Mouse (Mus musculus) heart, adult 9 months (tissue): ENCODE results near the gene Tmem221.

Source experiments
- DNase-seq, 2 experiments: peaks; one replicate each; pipeline ENCODE4 v3.0.0; 2022; ENCODE audit warnings: low spot score in 2 of 2

Gene Tmem221

GRCm38 (mm10) chr8:71579009-71579408, 20.3 kb upstream of the Tmem221 start:
- no peak for DNase-seq

GRCm38 (mm10) chr8:71577856-71578387, 19.3 kb upstream of the Tmem221 start:
- DNase-seq, result no peak

GRCm38 (mm10) chr8:71575020-71575419, 16.3 kb upstream of the Tmem221 start:
- no peak for DNase-seq

DNA sequence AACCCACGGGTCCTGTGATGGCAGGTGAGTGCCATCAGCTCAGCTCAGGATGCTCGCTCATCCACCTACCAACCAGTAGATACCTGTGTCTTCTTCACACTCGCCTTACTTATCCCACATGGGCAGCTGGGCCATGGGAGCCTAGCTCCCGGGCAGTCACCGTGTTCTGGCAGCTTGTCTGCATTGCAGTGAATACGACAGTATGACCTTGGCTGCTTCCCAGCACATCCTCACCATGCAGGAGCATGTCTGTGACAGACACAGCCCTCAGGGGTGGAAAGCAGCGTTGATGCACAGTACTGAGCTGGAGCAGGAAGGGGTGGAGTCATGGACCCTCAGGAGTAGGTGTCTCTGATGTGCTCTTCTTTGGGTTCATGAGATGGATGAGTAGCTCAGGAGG, 15.8 kb upstream of the Tmem221 start:
- no peak for DNase-seq

DNA sequence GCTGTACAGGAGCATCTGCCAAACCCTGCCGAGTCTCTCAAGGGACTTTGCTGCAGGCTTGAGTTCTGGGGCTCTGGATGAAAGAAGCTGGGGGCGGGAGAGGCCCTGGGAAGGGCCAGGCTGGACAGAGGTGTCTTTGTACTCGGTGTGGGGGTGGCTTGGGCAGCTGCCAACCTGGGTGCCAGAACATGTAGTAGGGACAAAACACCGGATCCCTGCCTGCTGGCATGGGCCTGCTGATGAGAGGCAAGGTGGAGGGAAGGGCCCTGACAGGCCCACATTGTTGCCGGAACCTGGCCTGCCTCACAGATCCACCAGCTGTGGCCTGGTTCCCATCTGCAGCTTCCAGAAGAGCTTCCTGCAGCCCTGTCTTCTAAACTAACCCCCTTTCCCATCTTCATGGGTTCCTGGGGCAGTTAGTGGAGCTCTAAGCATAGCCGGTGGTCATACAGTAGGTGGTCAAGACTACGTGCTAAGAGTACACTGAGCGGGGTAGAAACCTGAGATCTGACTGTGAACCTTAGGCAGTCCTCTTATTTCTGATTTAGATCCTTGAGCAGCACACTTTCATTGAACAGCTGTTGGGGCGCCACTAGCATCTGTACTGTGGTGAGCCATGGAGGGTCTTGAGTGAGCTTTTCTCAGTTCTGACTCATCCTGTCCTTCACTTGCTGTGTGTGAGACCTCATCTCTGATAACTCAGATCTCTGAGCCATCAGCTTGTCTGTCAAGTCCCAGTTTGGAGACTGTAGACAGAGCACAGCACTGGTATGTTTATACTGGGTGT, 14.4 kb upstream of the Tmem221 start:
- peak; percentile 69 to 81 for DNase-seq

GRCm38 (mm10) chr8:71572077-71572476, 13.4 kb upstream of the Tmem221 start:
- DNase-seq, result no peak

- DNase-seq, result peak; percentile 90 to 92
Observed at GRCm38 (mm10) chr8:71570291-71570954, 11.8 kb upstream of the Tmem221 start.

DNA sequence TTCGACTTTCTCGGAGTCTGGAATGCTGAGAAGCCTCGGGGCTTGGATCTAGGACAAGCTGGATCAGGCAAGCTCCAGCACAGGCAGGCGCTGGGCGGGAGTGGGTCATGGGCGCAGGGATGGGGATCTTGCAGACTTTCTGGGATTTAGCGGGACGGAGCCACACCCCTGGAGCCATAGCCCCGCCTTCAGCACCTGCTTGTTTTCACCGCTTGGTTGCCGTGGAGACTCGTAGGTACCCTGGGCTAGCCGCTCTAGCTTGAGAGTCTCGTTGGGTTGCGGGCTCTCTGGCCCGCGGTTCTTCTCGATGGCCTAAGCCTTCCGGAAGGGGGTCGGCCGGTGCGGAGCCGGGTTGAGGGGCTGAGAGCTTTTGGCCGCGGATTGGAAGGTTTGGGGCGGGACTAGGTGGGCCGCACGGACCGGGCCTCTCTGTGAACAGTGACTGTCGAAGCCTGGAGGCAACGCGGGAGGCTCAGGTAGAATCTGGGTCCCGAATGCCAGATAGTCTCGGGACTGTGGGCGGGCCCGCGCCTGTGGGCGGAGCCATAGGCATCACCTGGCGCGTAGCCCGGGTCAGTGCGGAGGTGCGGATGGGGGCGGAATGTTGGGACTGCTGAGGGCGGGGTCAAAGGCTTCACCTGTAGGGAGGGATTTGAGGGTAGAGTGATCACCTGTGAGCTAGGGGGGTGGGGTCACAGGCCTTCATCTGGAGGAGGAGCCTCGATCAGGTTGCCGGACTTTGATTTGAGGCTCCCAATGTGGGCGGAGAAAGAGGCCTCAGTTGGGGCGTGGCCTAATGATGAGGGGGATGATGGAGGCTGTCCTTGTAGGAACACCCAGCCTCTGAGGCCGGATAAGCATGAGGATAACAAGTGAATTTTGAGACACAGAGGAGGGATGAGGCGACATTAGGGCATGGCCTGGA, 11.0 kb upstream of the Tmem221 start:
- peak; percentile 85 to 89 for DNase-seq

- no peak for DNase-seq
Observed at GRCm38 (mm10) chr8:71568941-71569340, 10.3 kb upstream of the Tmem221 start.

DNA sequence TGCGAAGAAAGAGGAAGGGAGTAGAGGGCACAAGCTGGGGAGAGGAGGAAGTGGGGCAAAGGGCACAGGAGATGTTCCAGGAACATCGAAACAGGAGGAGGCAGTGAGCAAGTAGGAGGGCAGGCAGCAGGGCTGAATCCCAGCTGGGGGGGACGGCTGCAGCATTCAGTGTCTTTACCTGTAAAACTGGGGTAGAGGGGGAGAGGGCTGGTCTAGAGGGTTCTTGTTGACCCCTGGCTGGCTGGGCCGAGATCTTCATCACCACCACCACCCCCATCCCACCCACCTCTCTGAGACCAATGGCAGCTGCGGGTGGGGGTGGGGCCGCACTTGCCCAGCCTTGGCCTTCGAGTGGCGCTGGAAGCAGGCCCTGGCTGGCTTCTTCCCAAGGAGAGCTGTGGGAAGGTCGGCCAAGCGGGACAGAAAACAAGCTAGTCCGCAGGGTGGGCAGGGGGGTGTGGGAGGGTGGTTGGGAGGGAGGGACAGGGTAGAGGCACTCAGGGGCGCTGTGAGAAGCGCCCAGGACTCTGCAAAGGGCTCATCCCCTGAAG, 9.8 kb upstream of the Tmem221 start, which contains the start of gene Slc27a1:
Gene Slc27a1 (plus strand): TSS at position 496 of the 551 bp plus-strand sequence.
- DNase-seq, result peak; percentile 74 to 84

DNA sequence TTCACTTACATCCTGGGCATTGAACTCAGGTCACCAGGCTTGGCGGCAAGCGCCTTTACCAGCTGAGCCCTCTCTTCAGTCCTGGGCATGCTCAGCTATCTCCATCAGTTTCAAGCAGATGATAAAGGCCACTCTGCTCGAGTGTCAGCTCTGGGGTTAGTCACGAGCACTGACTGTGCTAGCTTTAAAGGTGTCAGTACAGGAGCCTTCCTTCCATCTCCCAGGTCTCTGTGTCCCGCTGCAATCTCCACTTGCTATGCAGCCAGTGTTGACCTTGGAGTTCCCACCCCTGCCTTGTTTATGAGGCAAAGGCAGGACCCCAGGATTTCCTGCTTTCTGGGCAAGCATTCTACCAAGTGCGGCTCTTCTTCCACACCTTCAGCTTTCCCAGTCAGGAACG, 8.9 kb upstream of the Tmem221 start:
- DNase-seq, result no peak

- DNase-seq, result no peak
Observed at GRCm38 (mm10) chr8:71566501-71566900, 7.8 kb upstream of the Tmem221 start, which contains the start of gene Nxnl1. Gene Nxnl1, minus strand, starts transcription at chr8:71566601.

GRCm38 (mm10) chr8:71563992-71564391, 5.3 kb upstream of the Tmem221 start:
- DNase-seq, result no peak

- DNase-seq, result peak; percentile 63 to 78
Observed at GRCm38 (mm10) chr8:71562751-71563150, 4.1 kb upstream of the Tmem221 start.

DNA sequence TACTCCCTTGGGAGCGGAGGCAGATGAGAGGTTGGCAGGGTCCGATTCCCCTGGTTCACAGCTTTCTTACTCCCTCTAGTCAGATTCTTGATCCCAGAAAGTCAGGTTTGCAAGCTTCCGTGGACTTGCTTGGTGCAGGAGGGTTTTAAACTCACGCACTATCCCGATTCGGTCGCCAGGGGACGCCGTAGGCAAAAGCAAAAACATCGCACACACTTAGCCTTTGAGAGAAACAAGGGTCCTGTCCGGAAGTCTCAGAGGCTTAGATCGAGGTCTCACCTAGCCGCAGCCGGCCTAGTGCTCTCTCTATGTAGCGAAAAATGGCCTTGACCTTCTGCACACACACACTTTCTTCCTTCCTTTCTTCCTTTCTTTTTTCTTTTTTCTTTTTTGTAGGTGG, 2.7 kb upstream of the Tmem221 start:
- peak in 1 of 2 experiments; percentile 44 for DNase-seq

DNA sequence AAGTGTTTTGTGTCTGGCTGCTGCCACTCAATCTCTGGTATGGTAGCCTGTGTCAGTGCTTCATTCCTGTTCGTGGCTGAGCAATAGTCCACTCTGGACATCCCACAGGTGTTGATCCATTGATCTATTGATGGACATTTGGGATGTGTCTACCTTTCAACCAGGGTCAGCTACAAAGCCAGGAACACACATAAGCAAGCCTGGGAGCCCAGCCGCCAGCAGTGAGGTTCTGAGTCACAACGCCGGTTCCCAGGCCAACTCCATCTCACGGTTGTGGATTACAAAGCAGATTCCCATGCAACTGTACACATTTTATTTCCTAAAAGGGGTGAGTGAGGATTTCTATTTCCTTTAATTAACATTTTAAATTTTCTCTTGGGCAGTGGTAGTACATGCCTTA, 2.1 kb upstream of the Tmem221 start:
- no peak for DNase-seq

- no peak for DNase-seq
Observed at GRCm38 (mm10) chr8:71560071-71560470, 1.4 kb upstream of the Tmem221 start.

- peak; percentile 47 to 55 for DNase-seq
Observed at GRCm38 (mm10) chr8:71558958-71559690, 453 bp upstream of the Tmem221 start.

DNA sequence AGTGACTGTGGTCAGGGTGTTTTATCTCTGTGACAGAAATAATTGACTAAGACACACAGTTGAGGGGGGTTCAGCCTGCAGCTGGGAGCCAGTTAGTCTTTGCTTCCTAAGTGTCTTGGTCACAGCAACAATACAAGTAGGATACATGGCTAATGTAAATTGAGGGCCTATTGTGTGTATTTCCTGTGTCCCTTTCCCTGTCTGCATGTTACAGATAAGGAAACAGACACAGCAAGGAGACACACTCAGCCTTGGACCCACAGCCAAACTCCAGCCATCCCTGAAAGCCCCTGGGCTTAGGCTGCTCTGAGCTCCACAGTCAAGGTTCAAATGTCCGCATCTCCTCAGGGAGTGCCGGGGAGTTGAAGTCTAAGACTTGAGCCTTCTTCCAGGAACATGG, 4.0 kb downstream of the Tmem221 start:
- DNase-seq, result no peak

DNA sequence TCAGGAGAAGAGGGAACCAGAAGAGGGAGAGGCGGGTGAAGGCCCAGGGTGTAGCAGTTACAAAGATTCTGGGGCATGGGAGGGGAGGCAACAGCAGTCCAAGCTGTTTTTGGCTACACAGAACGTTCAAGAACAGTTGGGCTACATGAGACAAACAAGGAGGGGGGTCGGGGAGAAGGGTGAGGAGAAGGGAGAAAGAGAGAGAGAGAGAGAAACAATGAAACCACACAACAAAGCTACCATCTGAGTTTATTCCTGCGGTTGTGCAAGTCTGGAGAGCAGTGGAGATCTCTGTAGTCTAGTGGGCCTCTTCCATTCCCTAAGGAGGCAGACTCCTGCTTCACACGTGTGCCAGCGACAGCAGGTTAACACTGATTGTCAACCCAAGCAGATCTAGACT, 4.7 kb downstream of the Tmem221 start:
- DNase-seq, result no peak

- DNase-seq, result no peak
Observed at GRCm38 (mm10) chr8:71552770-71553169, 5.9 kb downstream of the Tmem221 start.
